Mouse (Mus musculus) erythroblast, embryonic 14.5 days (primary cell): ENCODE measurements around the gene Fmc1.

ENCODE experiments used
- GATA1 ChIP-seq: IDR thresholded peaks from 2 replicates; pipeline ENCODE4 v1.6.1; 2012; ENCODE audit warnings: low read length, inconsistent platforms, mixed read lengths
- TAL1 ChIP-seq: IDR thresholded peaks from 3 replicates; pipeline ENCODE4 v1.6.1; 2012; ENCODE audit warnings: low read length, inconsistent platforms, mixed read lengths

DNA sequence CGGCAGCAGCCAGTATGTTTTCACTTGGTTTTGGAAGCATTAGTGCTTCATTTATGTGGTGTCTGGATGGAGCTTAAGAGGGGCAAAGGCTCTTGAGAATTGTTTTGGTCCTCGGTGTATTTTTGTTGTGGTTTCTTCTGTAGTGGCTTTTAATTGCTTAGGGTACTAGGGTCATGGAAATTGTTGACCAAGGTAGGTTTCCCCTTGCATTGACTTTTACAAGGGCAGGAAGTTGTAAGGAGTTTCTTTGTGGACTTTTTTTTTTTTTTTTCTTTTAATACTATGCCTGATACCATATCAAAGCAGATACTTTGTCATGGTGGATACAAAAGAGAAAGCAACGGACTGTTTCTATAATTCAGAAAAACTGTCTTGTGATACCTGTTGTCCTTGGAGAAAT lies 48.4 kb downstream of the Fmc1 start:
- TF ChIP-seq GATA1 (no peak), TAL1 (no peak)
